Mouse (Mus musculus): ENCODE results near the gene Zbtb8a. TPM values are rescaled to one million over a fixed set of nuclear protein-coding genes. Genes with fewer than 3 reads are reported as not detected.
"Not testable (repeated sequence)": the region's sequence is repeated elsewhere in the genome, so short reads cannot be mapped to it uniquely, and the experiment has no call there.

Gene Zbtb8a
- 8.8 and 13.9 TPM in 2 replicates for polyA plus RNA-seq (2012; rRNA removed)

DNA sequence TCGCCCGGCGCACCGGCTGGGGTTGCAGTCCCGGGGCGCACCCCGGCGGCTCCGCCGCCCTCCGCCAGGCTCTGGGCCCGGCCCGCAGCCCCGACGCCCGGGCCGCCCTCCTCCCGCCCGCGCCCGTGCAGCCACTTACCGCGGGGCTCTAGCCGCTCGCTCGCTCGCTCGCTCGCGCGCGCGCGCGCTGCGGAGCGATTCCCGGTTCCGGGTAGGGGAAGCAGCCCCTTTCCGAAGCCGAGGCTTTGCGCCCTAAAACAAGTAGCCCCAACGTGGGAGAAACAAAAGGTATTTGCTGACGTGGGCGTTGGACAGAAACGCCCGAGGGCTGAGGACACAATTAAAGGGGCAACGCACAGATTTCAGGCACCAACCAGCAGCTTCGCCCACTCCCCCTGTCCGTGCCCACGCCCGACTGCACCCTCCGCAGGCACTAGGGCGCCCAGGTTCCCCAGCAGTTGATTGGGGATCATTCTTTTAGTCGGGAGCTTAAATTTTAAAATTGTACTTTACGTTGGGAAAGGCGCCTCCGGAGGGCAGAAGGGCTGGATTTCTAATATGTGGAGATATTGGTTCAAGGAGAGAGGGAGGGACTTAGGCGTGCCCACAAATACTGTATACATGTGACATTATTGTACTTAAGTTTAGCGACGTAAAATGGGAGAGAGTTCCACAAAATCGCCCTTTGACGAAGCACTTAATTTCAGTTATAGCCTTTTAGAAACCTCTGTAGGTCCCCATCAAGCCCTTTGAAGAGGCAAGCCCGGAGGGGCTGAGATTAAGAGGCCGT lies at the start of gene Zbtb8a:
Gene Zbtb8a (minus strand): TSS at position 516 of the 790 bp plus-strand sequence.
- peak; percentile 69 for DNase-seq
- TF ChIP-seq CTCF (IDR thresholded peaks at IDR 0.05; ENCODE audit: insufficient read depth, low read length) = no peak
- TF ChIP-seq POLR2A (IDR thresholded peaks at IDR 0.05; ENCODE audit: borderline replicate concordance, extremely low read depth, low read depth, low read length) = peak; percentile 57; the same call in 1 of the 2 replicates
- peak within 1 kb of the TSS; percentile 75 for H3K4me3 ChIP-seq (replicated peaks; ENCODE audit: extremely low read depth, low read depth, low read length)
- WGBS = 2% methylated on average over 65 of the region's 65 CpGs
- H3K4me1 ChIP-seq (ENCODE audit: control insufficient read depth, insufficient read depth, low read length) = peaks cover 16% of the 10 kb centered on the region

DNA sequence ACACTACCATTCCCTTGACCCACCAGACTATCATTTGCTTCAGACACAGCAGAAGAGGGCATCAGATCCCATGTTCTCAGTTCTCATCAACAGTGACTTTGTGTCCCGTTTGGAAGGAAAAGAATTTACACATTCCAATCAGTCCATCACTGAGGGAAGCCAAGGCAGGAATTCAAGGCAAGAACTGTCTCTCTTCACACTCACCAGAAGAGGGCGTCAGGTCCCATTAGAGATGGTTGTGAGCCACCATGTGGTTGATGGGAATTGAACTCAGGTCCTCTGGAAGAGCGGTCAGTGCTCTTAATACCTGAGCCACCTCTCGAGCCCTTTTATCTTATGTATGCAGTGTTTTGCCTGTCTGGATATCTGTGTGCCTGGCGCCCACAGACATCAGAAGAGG lies 40.4 kb upstream of the Zbtb8a start:
- no peak overlapping the region for H3K4me3 ChIP-seq (replicated peaks; ENCODE audit: extremely low read depth, low read depth, low read length)
- H3K4me1 ChIP-seq (ENCODE audit: control insufficient read depth, insufficient read depth, low read length) = no peaks in the 10 kb centered on the region
- DNase-seq = no peak
- TF ChIP-seq CTCF (IDR thresholded peaks at IDR 0.05; ENCODE audit: insufficient read depth, low read length) (no peak), POLR2A (IDR thresholded peaks at IDR 0.05; ENCODE audit: borderline replicate concordance, extremely low read depth, low read depth, low read length) (no peak)
- WGBS = 72% methylated on average over 5 of the region's 5 CpGs

- H3K4me1 ChIP-seq (ENCODE audit: control insufficient read depth, insufficient read depth, low read length) = no peaks in the 10 kb centered on the region
- no peak overlapping the region for H3K4me3 ChIP-seq (replicated peaks; ENCODE audit: extremely low read depth, low read depth, low read length)
- TF ChIP-seq POLR2A (IDR thresholded peaks at IDR 0.05; ENCODE audit: borderline replicate concordance, extremely low read depth, low read depth, low read length) = no peak
- TF ChIP-seq CTCF (IDR thresholded peaks at IDR 0.05; ENCODE audit: insufficient read depth, low read length) = no peak
- DNase-seq = no peak
- 47% methylated on average over 5 of the region's 5 CpGs for WGBS
Measured at GRCm38 (mm10) chr4:129416478-129416877, 38.6 kb upstream of the Zbtb8a start.

DNA sequence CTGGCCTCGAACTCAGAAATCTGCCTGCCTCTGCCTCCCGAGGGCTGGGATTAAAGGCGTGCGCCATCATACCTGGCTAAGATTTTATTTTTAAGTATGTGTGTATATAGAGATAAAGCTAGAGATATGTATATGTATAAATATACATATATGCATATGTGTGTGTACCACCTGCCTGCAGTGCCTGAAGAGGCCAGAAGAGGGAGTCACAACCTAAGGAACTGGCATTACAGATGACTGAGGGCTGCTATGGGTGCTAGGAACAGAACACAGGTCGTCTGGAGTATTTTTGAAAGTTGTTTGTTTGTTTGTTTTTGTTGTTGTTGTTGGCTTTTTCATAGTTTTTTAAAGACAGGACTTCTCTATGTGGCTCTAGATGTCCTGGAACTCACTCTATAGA lies 38.0 kb upstream of the Zbtb8a start:
- no peak for TF ChIP-seq POLR2A (IDR thresholded peaks at IDR 0.05; ENCODE audit: borderline replicate concordance, extremely low read depth, low read depth, low read length)
- no peak for TF ChIP-seq CTCF (IDR thresholded peaks at IDR 0.05; ENCODE audit: insufficient read depth, low read length)
- no peak for DNase-seq
- Histone ChIP-seq H3K4me1 (ENCODE audit: control insufficient read depth, insufficient read depth, low read length) (no peaks in the 10 kb centered on the region), H3K4me3 (replicated peaks; ENCODE audit: extremely low read depth, low read depth, low read length) (no peak overlapping the region)
- 94% methylated on average over 5 of the region's 5 CpGs for WGBS

- TF ChIP-seq POLR2A (IDR thresholded peaks at IDR 0.05; ENCODE audit: borderline replicate concordance, extremely low read depth, low read depth, low read length) (no peak), CTCF (IDR thresholded peaks at IDR 0.05; ENCODE audit: insufficient read depth, low read length) (no peak)
- Histone ChIP-seq H3K4me1 (ENCODE audit: control insufficient read depth, insufficient read depth, low read length) (0 out of 2 replicates have a peak, but pooled peaks cover 4% of the 10 kb centered on the region), H3K4me3 (replicated peaks; ENCODE audit: extremely low read depth, low read depth, low read length) (no peak overlapping the region)
- no peak for DNase-seq
Measured at GRCm38 (mm10) chr4:129410991-129411390, 33.1 kb upstream of the Zbtb8a start.

- not testable (repeated sequence) for DNase-seq; H3K4me3 ChIP-seq (replicated peaks; ENCODE audit: extremely low read depth, low read depth, low read length); H3K4me1 ChIP-seq (ENCODE audit: control insufficient read depth, insufficient read depth, low read length)
- WGBS = 81% methylated on average over 3 of the region's 3 CpGs
Measured at GRCm38 (mm10) chr4:129410532-129410931, 32.6 kb upstream of the Zbtb8a start.

DNA sequence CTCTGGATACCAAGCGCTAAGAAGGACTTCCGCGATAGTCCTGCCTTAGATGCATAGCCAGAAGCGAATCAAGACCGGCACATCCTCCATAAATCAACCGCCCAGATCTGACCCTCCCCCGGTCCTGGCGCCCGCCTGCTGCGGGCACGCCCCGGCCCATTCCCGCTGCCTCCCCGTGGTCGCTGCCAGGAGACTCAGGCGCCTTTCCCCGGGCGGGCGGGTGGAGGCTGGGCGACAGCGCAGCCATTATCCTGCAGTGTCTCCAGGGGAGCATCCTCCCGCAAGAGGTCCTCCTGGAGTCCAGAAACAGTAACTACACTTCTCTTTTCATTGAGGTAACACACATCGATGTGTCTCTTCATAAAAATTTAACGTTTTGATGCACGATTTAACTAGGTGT lies 28.5 kb upstream of the Zbtb8a start:
- WGBS = 3% methylated on average over 25 of the region's 25 CpGs
- peak; percentile 46 for DNase-seq
- Histone ChIP-seq H3K4me3 (replicated peaks; ENCODE audit: extremely low read depth, low read depth, low read length) (peak overlapping the region; percentile 6), H3K4me1 (ENCODE audit: control insufficient read depth, insufficient read depth, low read length) (0 out of 2 replicates have a peak, but pooled peaks cover 5% of the 10 kb centered on the region)
- TF ChIP-seq POLR2A (IDR thresholded peaks at IDR 0.05; ENCODE audit: borderline replicate concordance, extremely low read depth, low read depth, low read length) = no peak
- TF ChIP-seq CTCF (IDR thresholded peaks at IDR 0.05; ENCODE audit: insufficient read depth, low read length) = peak; percentile 66

- Histone ChIP-seq H3K4me1 (ENCODE audit: control insufficient read depth, insufficient read depth, low read length) (no peaks in the 10 kb centered on the region), H3K4me3 (replicated peaks; ENCODE audit: extremely low read depth, low read depth, low read length) (no peak overlapping the region)
- no peak for DNase-seq
- WGBS = 75% methylated on average over 4 of the region's 4 CpGs
- no peak for TF ChIP-seq CTCF (IDR thresholded peaks at IDR 0.05; ENCODE audit: insufficient read depth, low read length)
- TF ChIP-seq POLR2A (IDR thresholded peaks at IDR 0.05; ENCODE audit: borderline replicate concordance, extremely low read depth, low read depth, low read length) = no peak
Measured at GRCm38 (mm10) chr4:129399813-129400212, 21.9 kb upstream of the Zbtb8a start.

- no peaks in the 10 kb centered on the region for H3K4me1 ChIP-seq (ENCODE audit: control insufficient read depth, insufficient read depth, low read length)
- peak; percentile 43 for DNase-seq
- H3K4me3 ChIP-seq (replicated peaks; ENCODE audit: extremely low read depth, low read depth, low read length) = no peak overlapping the region
- 48% methylated on average over 3 of the region's 3 CpGs for WGBS
- TF ChIP-seq POLR2A (IDR thresholded peaks at IDR 0.05; ENCODE audit: borderline replicate concordance, extremely low read depth, low read depth, low read length) (no peak), CTCF (IDR thresholded peaks at IDR 0.05; ENCODE audit: insufficient read depth, low read length) (no peak)
Measured at GRCm38 (mm10) chr4:129396960-129397359, 19.0 kb upstream of the Zbtb8a start.

Measured in lung, adult 2 months (tissue).